Mouse (Mus musculus) bone marrow, adult 2 months (tissue): ENCODE results near the gene Msrb3. TPM values are rescaled to one million over a fixed set of nuclear protein-coding genes. Genes with fewer than 3 reads are reported as not detected.

ENCODE experiments used
- H3K27ac ChIP-seq: fragments of 200-500 bp; 2 replicates; pipeline ENCODE4 v1.5.1; 2012; ENCODE audit warnings: low read depth, mild to moderate bottlenecking, control low read depth, inconsistent platforms, low read length; ENCODE audit not compliant: control insufficient read depth, poor library complexity, insufficient read depth
- H3K4me1 ChIP-seq: fragments of 200-500 bp; 2 replicates; pipeline ENCODE4 v1.6.1; 2011; ENCODE audit warnings: low read length; ENCODE audit not compliant: control insufficient read depth, insufficient read depth
- H3K4me3 ChIP-seq: fragments of 200-500 bp; replicated peaks from 2 replicates; pipeline ENCODE3; 2011; ENCODE audit warnings: mild to moderate bottlenecking, low read depth, low read length, control low read depth; ENCODE audit not compliant: control insufficient read depth
- CTCF ChIP-seq: fragments of 200-500 bp; IDR thresholded peaks from 2 replicates; pipeline ENCODE4 v1.5.1; 2011; ENCODE audit warnings: low read length, control low read depth; ENCODE audit not compliant: control insufficient read depth, insufficient read depth
- POLR2A ChIP-seq: fragments of 200-500 bp; IDR thresholded peaks from 2 replicates; pipeline ENCODE4 v1.6.1; 2011; ENCODE audit warnings: low read depth, mild to moderate bottlenecking, control low read depth, low read length, borderline replicate concordance; ENCODE audit not compliant: control insufficient read depth
- WGBS: fragments of 180-500 bp; shearing (Covaris S2); methylation state at CpG from one replicate; pipeline ENCODE4 v1.1.7; 2018; 5-methylcytosine and 5-hydroxymethylcytosine counted together
- polyA plus RNA-seq: library from polyadenylated mRNA; stranded (reverse); fragments of >200 nt; gene quantifications from 2 replicates; pipeline ENCODE4 v1.2.4, GENCODE M21; 2011; ENCODE audit warnings: low replicate concordance; ENCODE audit not compliant: missing spikeins, insufficient read depth, insufficient read length

Gene Msrb3
- polyA plus RNA-seq, 1 experiment = 3.7 TPM

GRCm38 (mm10) chr10:120904676-120905075, 5.8 kb upstream of the Msrb3 start:
- TF ChIP-seq POLR2A (no peak), CTCF (no peak)
- H3K4me1 ChIP-seq = no peaks in the 10 kb centered on the region
- no peak overlapping the region for H3K27ac ChIP-seq
- no peak overlapping the region for H3K4me3 ChIP-seq
- WGBS = 63% methylated on average over 10 of the region's 10 CpGs

- no peaks in the 10 kb centered on the region for H3K4me1 ChIP-seq
- TF ChIP-seq CTCF (no peak), POLR2A (no peak)
- H3K4me3 ChIP-seq = no peak overlapping the region
- H3K27ac ChIP-seq = no peak overlapping the region
- WGBS = 46% methylated on average over 4 of the region's 4 CpGs
Measured at GRCm38 (mm10) chr10:120903843-120904468, 5.1 kb upstream of the Msrb3 start.

GRCm38 (mm10) chr10:120901746-120902145, 2.8 kb upstream of the Msrb3 start:
- no peak for TF ChIP-seq CTCF
- TF ChIP-seq POLR2A = no peak
- Histone ChIP-seq H3K27ac (no peak overlapping the region), H3K4me1 (no peaks in the 10 kb centered on the region; the same call in 1 of the 2 replicates), H3K4me3 (no peak overlapping the region)
- 67% methylated on average over 9 of the region's 9 CpGs for WGBS

- no peak overlapping the region for H3K4me3 ChIP-seq
Measured at GRCm38 (mm10) chr10:120900096-120900495, 1.2 kb upstream of the Msrb3 start.

GRCm38 (mm10) chr10:120898357-120898756, 544 bp downstream of the Msrb3 start:
- no peaks in the 10 kb centered on the region; the same call in 1 of the 2 replicates for H3K4me1 ChIP-seq
- no peak overlapping the region for H3K4me3 ChIP-seq
- 2% methylated on average over 48 of the region's 49 CpGs for WGBS
- no peak overlapping the region; the same call in 1 of the 2 replicates for H3K27ac ChIP-seq
- TF ChIP-seq CTCF = no peak

More at GRCm38 (mm10) chr10:120900096-120900495, 1.2 kb upstream of the Msrb3 start:
- 79% methylated on average over 13 of the region's 13 CpGs for WGBS
- Histone ChIP-seq H3K27ac (no peak overlapping the region), H3K4me1 (no peaks in the 10 kb centered on the region; the same call in 1 of the 2 replicates)
- no peak for TF ChIP-seq POLR2A
- TF ChIP-seq CTCF = no peak

- TF ChIP-seq POLR2A (no peak), CTCF (no peak)
- no peak overlapping the region for H3K4me3 ChIP-seq
- H3K4me1 ChIP-seq = no peaks in the 10 kb centered on the region; the same call in 1 of the 2 replicates
- no peak overlapping the region for H3K27ac ChIP-seq
- WGBS = under 1% methylated on average over 15 of the region's 15 CpGs
Measured at GRCm38 (mm10) chr10:120895899-120896289, 3.0 kb downstream of the Msrb3 start.

GRCm38 (mm10) chr10:120894978-120895898, 3.7 kb downstream of the Msrb3 start:
- no peaks in the 10 kb centered on the region; the same call in 1 of the 2 replicates for H3K4me1 ChIP-seq
- no peak for TF ChIP-seq POLR2A
- no peak for TF ChIP-seq CTCF
- WGBS = 42% methylated on average over 15 of the region's 15 CpGs
- no peak overlapping the region for H3K27ac ChIP-seq
- H3K4me3 ChIP-seq = no peak overlapping the region

GRCm38 (mm10) chr10:120893938-120894337, 5.0 kb downstream of the Msrb3 start:
- 59% methylated on average over 4 of the region's 4 CpGs for WGBS

More at GRCm38 (mm10) chr10:120893938-120894337, 5.0 kb downstream of the Msrb3 start:
- no peak for TF ChIP-seq CTCF
- no peak for TF ChIP-seq POLR2A
- Histone ChIP-seq H3K27ac (no peak overlapping the region), H3K4me3 (no peak overlapping the region), H3K4me1 (no peaks in the 10 kb centered on the region; the same call in 1 of the 2 replicates)
